Mouse (Mus musculus) hindlimb bud, embryonic 11.5 days (tissue): Measurements from ENCODE around the gene Fam172a.

Experiments
- DNase-seq: peaks from one replicate; pipeline ENCODE4 v3.0.0-alpha.2; 2012; ENCODE audit warnings: low read depth, low spot score; ENCODE audit errors: extremely low spot score

Gene Fam172a

GRCm38 (mm10) chr13:77959493-77960272 is 257.9 kb downstream of the Fam172a start:
- DNase-seq: no peak

- DNase-seq: no peak
Observed at GRCm38 (mm10) chr13:77976248-77976647, 274.4 kb downstream of the Fam172a start.

GRCm38 (mm10) chr13:77977121-77977520 is 275.3 kb downstream of the Fam172a start:
- no peak for DNase-seq

GRCm38 (mm10) chr13:77982105-77982851 is 280.4 kb downstream of the Fam172a start:
- DNase-seq: no peak

GRCm38 (mm10) chr13:77982852-77983202 is 281.0 kb downstream of the Fam172a start:
- no peak for DNase-seq

- no peak for DNase-seq
Observed at GRCm38 (mm10) chr13:77991189-77991886, 289.5 kb downstream of the Fam172a start.

GRCm38 (mm10) chr13:78004649-78005048 is 302.8 kb downstream of the Fam172a start:
- no peak for DNase-seq

GRCm38 (mm10) chr13:78005344-78005743 is 303.5 kb downstream of the Fam172a start:
- no peak for DNase-seq

GRCm38 (mm10) chr13:78010176-78010575 is 308.3 kb downstream of the Fam172a start:
- no peak for DNase-seq

- DNase-seq: no peak
Observed at GRCm38 (mm10) chr13:78024683-78025294, 323.0 kb downstream of the Fam172a start, which contains the start of gene Pou5f2. Gene Pou5f2 (plus strand): TSS chr13:78024902.

GRCm38 (mm10) chr13:78032821-78033220 is 331.0 kb downstream of the Fam172a start:
- DNase-seq: no peak

GRCm38 (mm10) chr13:78037203-78037602 is 335.4 kb downstream of the Fam172a start:
- DNase-seq: no peak

- no peak for DNase-seq
Observed at GRCm38 (mm10) chr13:78043203-78043602, 341.4 kb downstream of the Fam172a start.

GRCm38 (mm10) chr13:78045116-78045515 is 343.3 kb downstream of the Fam172a start:
- peak; percentile 44 for DNase-seq

GRCm38 (mm10) chr13:78087751-78088150 is 385.9 kb downstream of the Fam172a start:
- DNase-seq: no peak

- DNase-seq: no peak
Observed at GRCm38 (mm10) chr13:78090701-78091100, 388.9 kb downstream of the Fam172a start.

GRCm38 (mm10) chr13:78091949-78092348 is 390.1 kb downstream of the Fam172a start:
- no peak for DNase-seq

GRCm38 (mm10) chr13:78094352-78094751 is 392.5 kb downstream of the Fam172a start:
- no peak for DNase-seq

GRCm38 (mm10) chr13:78095071-78095973 is 393.5 kb downstream of the Fam172a start:
- DNase-seq: no peak

- DNase-seq: no peak
Observed at GRCm38 (mm10) chr13:78098858-78099445, 397.1 kb downstream of the Fam172a start.
